Mouse (Mus musculus): ENCODE results near the gene Gm17604. TPM values are rescaled to one million over a fixed set of nuclear protein-coding genes. Genes with fewer than 3 reads are reported as not detected.

Gm17604 gene
- not detected in 2 replicates for total RNA-seq (2023)

GRCm38 (mm10) chrX:165004779-165005324 is at the start of gene Gm17604:
Gm17604 (minus strand) TSS chrX:165004829.

DNA sequence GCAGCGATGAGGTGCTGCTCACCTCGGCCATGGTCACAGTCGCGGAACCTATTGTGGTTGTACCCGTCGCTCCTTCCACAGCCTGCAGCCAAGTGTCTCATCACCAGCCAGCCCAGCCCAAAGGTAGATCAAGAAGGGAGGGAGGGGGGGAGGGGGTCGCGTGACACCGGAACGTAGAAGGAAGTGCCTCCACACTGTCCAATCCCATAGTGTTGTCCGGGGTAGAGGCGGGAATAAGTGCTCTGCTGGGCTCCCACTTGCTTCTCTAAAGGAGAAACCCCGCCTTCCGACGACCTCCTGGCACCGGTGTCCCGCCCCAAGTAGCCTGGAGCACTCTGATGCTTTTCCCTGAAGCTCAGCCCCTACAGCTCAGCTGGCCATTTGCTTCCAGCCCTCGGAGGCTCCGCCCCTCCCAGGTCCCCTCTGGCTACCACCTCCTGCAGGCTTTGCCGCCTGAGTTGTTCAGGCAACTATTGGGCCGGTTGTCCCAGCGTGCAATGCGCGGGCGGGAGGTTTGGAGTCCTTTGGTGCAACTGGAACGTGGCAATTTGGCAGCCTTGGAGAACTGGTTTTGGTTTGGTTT is 24.3 kb downstream of the Gm17604 start, which contains the start of the genes Mospd2 and Fancb:
Gene Mospd2, minus strand, starts transcription at position 183 of the 583 bp plus-strand sequence.
Gene Fancb, plus strand, starts transcription at position 400 of the 583 bp plus-strand sequence.

Other genes with a start within 250 kb of the Gm17604 start
- gene Mospd2, start 24.5 kb downstream of the Gm17604 start, total RNA-seq (2023), result 81.0 and 86.1 TPM in 2 replicates
- gene Fancb, start 24.2 kb downstream of the Gm17604 start, total RNA-seq (2023), result 2.1 and 2.4 TPM in 2 replicates

Measured in neutrophil, adult 65 days (primary cell).